Mouse (Mus musculus): ENCODE data around the gene Rfx2.

The Rfx2 gene

DNA sequence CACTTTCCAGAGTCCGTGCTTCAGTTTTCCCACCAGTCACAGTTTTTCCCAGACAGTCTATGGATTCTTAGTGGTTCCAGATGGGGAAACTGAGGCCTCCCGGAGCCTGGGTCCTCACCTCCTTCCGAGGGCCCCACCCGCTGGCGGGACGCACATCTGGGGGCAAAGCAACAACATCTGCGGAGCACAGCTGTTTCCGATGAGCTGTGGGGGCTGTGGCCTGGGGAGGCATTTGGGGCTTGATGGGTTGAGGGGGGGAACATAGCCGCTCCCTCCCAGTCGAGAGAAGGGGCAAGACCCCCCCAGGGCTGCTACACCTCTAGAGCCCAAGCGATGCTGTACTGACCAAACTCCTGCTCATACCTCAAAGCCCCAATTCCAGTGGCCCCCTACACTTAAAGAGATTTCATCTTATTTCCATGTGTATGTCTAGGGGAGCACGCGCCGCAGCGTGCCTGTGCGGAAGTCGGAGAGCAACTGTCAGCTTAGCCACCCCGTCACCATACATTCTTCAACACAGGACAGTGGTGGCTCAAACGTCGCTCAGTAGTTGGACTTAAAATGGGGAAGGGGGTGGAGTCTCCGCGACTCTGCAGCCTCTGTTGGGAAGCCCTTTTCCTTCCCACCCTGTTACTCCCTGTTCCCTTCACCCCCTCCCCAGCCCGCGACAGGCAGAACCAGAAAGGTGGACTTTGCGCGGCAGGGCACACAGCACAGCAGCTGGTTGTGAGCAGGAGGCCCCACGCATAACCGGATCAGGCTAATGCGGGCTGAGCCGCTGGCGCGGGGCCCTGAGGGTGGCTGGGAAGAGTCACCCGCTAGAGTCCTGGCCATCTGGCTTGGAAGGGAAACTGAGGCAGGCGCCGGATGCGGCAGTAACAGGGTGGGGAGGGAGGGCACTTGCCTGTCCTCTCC is 76.3 kb downstream of the Rfx2 start:
- no peak for DNase-seq (ENCODE audit: low read depth, low spot score)

DNA sequence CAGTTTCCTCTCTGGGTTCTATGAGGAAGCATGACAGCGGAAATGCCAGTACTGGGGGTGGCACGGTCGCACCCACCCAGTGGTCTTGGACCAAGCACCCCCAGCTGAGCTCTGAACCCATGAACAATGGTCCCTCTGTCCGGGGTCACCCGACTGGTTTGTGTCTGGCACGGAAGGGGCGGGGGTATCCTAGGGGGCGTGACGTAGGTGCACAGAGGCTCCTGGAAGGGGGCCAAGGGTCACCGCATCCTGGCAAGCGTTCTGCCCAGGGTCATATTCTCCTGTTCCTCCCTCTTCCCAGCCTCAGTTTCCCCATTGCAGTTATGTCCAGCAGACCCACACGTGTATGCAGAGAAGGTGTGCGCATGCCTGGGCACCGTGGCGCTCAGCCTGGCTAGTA is 77.4 kb downstream of the Rfx2 start:
- no peak for DNase-seq (ENCODE audit: low read depth, low spot score)

DNA sequence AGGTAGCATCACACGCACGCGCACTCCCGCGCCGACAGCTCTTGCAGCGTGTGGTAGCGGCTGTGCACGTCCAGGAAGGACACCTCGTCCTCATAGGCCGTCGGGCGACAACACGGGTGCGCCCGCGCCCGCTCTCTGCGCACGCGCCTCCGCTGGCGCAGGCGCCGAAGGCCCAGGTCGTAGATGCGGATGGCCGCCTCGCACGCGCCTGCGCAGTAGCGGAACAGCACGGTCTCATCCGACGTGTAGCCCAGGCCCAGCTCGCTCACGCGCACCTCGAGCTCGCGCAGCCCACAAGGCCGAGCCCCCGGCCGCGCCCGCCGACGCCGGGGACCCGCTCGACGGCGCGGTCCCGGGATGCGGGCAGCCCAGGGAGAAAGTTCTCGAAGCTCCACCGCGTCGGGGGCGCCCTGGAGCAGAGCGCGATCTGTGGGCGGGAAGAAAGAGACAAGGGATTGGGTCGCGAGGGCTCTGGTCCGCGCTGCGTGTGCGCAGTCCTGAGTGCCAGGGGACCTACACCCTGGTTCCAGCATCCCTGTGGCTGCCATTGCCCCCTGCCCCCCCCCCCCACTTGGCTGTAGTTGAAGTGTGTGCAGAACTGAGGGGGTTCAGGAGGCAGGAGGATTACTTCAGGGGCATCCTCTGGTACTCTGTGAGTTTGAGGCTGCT is 79.3 kb downstream of the Rfx2 start:
- no peak for DNase-seq (ENCODE audit: low read depth, low spot score)

DNA sequence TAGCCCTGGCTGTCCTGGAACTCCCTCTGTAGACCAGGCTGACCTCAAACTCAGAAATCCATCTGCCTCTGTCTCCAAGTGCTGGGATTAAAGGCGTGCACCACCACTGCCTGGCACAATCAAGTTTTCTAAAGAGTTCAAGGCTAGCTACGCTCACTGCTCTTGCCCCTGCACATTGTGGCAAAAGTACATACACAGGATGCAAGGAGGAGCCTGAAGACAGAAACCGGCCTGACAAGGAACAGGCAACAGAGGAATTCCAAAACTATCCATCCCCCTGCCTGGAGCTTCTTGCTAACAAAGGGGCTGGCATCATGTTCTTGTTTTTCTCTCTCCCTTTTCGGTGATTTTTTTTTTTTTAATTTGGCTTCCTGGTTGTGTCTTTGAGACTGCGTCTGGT is 86.6 kb downstream of the Rfx2 start:
- DNase-seq (ENCODE audit: low read depth, low spot score) = no peak

DNA sequence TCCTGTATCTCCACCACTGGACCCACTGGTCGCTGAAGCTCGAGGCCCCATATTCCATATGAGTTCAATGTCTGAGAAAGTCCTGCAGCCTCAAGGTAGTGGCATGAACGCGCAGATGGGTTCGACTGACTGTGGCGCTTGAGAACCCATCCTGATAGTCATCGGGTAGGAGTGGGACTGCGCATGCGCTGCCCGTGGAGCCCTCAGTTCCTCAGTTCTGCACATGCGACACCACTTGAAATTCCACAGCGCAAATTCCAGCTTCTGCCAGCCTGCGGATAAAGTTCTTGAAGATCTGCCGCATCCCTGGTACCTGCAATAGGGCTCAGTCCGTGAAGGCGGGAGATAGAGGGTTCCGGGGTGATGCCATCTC is 90.0 kb downstream of the Rfx2 start:
- no peak for DNase-seq (ENCODE audit: low read depth, low spot score)

DNA sequence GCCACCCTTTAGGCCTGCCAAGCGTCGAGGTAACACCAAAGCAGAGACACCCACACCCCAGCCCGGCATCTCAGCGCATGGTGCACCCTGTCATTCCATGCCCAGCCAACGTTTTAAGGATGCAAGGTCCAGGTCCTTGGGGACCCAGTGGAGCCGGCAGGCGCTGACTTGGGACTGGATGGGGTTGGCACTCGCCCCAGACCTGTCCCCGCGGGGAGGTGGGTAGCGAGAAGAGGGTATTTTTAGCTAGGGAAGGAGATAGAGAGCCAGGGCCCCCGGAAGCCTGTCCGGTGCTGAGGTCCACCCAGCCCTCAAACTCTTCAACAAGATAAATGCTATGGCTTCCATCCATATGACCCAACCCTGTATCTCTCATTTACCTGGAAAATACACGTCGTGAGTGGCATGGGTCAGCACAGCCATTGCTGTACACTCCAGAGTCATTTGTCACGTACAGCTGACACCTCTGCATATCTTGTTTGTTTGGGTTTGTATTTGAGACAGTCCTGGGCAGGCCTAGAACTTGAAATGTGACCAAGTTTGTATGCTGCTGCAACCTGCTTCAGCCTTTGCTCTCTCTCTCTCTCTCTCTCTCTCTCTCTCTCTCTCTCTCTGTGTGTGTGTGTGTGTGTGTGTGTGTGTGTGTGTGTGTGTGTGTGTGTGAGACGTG is 90.6 kb downstream of the Rfx2 start:
- DNase-seq (ENCODE audit: low read depth, low spot score) = no peak

DNA sequence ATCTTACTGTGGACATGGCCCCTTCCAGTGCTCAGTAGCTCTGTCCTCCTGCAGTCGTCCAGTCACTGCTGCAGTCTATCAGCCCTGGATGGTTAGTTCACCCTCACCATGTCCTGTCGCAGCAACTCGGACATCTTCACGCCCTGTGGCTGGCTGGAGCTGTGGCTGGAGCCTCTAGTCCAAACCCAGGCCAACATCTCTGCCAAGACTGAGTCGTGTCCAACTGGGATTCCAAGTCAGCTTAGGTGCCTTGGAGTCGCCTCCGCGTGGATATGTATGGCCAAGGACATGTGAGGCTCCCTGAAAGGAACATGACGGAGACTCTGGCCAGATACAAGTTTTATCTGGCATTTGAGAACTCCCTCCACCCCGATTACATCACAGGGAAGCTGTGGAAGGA is 92.6 kb downstream of the Rfx2 start:
- no peak for DNase-seq (ENCODE audit: low read depth, low spot score)

DNA sequence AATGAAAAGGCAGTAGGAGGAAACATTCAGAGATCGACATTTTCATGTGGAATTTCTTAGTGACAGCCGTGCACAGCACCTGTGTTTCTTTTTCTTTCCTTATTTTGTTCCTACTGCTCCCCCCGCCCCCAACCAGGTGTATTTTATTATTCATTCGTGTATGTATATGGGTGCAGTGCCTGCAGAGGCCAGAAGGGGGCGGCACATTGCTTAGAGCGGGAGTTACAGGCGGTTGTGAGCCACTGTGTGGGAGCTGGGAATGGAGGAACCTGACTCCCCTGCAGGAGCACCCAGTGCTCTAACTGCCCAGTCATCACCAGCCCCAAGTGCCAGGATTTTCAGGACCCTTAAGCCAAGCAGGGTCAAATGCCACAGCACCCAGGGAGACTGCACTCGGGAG is 94.3 kb downstream of the Rfx2 start:
- DNase-seq (ENCODE audit: low read depth, low spot score) = peak; percentile 32

DNA sequence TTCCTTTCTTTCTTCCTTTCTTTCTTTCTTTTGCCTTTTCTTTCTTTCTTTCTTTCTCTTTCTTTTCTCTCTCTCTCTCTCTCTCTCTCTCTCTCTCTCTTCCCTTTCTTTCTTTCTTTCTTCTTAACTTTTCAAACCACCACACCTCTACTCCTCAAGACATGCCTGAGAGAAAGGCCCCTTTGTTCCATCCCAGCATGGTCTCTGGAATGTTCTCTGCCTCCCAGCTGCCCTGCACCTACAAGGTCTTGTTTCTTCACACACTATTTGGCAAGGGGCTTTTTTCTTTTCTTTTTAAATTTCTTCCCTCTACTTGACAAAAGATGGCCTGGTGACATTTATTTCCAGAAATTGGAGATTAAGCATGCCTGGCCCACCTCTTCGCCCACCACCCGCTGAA is 101.2 kb downstream of the Rfx2 start:
- no peak for DNase-seq (ENCODE audit: low read depth, low spot score)

DNA sequence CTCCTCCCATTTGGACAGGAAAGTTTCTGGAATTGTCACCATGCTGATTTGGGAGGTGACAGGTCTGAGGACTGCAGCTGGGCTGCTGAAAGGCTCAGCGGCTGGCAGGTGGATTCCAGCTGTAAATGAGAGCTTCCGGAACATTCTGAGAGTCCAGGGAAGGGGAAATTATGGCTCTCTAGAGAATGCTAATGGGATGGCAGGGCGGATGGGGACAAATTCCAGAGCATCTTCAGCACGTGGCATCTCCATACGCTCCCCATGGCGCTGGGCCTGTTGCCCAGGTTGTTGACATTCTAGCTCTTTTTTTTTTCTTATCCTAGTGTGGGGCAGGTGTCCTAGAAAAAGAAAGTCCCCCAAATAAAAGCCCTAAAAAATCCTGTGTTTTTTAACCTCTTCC is 101.7 kb downstream of the Rfx2 start:
- no peak for DNase-seq (ENCODE audit: low read depth, low spot score)

DNA sequence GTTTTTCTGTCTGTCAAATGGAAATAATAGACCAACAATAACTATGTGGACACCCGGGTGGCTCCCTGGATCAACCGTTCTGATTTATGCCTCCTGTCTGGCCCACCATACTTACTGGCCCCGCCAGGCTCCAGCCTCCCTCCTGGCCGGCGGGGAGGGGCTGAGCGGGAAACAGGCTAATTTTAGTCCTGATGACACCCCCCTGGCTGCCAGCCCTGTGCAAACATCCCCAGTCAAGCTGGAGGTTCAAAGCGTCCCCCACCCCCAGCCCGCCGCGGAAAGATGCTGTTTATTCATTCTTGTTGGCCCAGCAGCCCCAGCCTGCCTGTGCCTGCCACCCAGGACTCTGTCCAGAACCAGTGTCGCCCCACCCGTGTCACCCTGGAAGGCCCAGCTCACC is 102.7 kb downstream of the Rfx2 start:
- DNase-seq (ENCODE audit: low read depth, low spot score) = no peak

DNA sequence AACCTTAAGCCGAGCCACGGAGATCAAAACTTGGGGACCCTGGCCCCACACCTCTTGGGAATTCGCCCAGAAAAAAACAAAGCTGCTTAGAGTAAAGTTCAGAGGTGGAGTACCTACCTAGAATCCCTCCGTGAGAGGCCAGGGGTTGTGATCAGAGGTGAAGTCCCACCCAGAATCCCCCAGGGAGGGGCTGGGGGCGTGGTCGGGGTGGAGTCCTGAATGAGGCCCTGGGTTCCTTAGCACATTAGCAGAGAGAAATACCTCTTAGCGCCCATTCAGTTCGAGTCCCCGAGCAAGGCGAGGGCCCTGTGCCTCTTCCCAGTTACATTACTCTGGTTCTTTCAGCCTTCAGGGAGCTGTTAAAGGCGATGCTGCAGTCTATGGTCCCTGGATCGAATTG is 103.2 kb downstream of the Rfx2 start:
- no peak for DNase-seq (ENCODE audit: low read depth, low spot score)

DNA sequence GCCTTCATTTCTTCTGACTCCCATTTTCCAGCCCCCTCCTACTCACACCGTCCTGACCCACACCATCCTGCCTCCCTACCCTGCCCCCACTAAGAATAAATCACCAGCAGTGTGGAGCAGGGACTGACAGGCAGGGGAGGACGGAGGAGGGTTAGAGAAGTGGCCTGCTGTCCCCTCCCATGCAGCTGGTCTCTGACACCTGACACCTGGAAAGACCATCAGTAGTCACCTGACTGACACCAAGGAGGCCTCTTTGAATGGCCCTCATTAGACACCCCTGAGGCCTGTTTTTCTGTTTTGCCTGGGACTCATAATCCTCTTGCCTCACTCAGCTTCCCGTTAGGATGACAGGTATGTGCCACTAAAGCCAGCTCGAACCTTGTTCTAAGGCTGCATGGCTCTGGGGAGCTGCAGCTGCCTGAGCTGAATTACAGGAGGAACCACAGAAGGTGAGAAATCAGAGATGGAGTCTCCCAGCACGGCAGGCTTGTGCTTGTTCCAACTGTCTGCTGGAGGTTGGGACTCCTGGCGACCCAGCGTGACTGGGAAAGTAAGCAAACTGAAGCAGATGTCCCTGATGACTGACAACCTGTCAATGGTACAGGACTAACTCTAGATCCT is 103.7 kb downstream of the Rfx2 start:
- no peak for DNase-seq (ENCODE audit: low read depth, low spot score)
